Mouse (Mus musculus): ENCODE data around the gene Maob. TPM values are rescaled to one million over a fixed set of nuclear protein-coding genes. Genes with fewer than 3 reads are reported as not detected.

Gene Maob
- polyA plus RNA-seq, 1 experiment from 2014 or later: 193 TPM

DNA sequence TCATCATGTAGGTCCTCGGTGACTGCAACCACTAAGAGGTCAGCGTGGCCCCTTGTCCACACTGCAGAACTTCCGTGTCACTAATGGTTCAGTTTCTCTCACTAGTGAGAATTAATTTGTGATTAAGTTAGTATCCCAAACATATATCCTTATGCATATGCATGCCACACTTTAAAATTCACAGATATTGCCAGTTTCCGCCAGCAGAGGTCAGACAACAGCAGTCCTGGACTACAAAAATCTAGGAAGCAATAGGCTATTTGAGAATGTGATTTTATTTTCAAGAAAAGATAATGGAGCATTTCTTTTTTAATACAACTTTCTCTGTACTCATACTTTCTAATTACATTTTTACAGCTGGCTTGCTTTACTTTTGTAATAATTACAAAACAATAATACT is 51.0 kb downstream of the Maob start:
- no peaks in the 10 kb centered on the region for H3K27me3 ChIP-seq (replicated peaks; ENCODE audit: control insufficient read depth, insufficient read depth, low read length)
- H3K4me3 ChIP-seq (ENCODE audit: low read length): no peak overlapping the region
- no peak overlapping the region for H3K9ac ChIP-seq (ENCODE audit: low read depth, low read length)
- no peak overlapping the region for H3K27ac ChIP-seq (ENCODE audit: low read length)
- no peak for ATAC-seq
- H3K9me3 ChIP-seq (ENCODE audit: control insufficient read depth, low read length): no peaks in the 10 kb centered on the region
- no peaks in the 10 kb centered on the region for H3K36me3 ChIP-seq (ENCODE audit: control insufficient read depth, insufficient read depth, low read length)
- no peaks in the 10 kb centered on the region for H3K4me1 ChIP-seq (ENCODE audit: control insufficient read depth, insufficient read depth, low read length)
- 63% methylated on average over 4 of the region's 4 CpGs for WGBS
- H3K4me2 ChIP-seq (ENCODE audit: low read depth, low read length): no peak overlapping the region

DNA sequence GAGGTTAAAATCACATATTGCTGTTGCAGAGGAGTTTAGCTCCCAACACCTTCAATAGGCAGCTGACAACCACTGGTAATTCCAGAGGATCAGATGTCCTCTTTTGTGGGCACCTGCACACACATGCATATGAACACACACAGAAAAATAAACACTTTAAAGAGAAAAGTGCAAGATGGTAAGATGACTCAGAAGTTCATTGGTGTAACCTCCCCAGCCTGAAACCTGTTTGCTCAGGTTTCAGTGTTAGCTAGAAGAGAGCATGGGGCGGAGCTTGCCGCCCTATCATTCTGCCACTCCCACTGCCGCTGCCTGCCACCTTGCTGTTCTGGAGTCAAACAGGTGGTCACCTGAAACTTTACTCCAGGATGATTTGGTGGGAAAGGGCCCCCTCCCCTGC is 55.7 kb downstream of the Maob start:
- no peaks in the 10 kb centered on the region for H3K4me1 ChIP-seq (ENCODE audit: control insufficient read depth, insufficient read depth, low read length)
- H3K9me3 ChIP-seq (ENCODE audit: control insufficient read depth, low read length): no peaks in the 10 kb centered on the region
- H3K27me3 ChIP-seq (replicated peaks; ENCODE audit: control insufficient read depth, insufficient read depth, low read length): no peaks in the 10 kb centered on the region
- no peak overlapping the region for H3K4me3 ChIP-seq (ENCODE audit: low read length)
- WGBS: 36% methylated on average over 3 of the region's 3 CpGs
- no peak overlapping the region for H3K9ac ChIP-seq (ENCODE audit: low read depth, low read length)
- ATAC-seq: peak; percentile 67
- H3K27ac ChIP-seq (ENCODE audit: low read length): no peak overlapping the region
- H3K36me3 ChIP-seq (ENCODE audit: control insufficient read depth, insufficient read depth, low read length): no peaks in the 10 kb centered on the region
- no peak overlapping the region for H3K4me2 ChIP-seq (ENCODE audit: low read depth, low read length)

DNA sequence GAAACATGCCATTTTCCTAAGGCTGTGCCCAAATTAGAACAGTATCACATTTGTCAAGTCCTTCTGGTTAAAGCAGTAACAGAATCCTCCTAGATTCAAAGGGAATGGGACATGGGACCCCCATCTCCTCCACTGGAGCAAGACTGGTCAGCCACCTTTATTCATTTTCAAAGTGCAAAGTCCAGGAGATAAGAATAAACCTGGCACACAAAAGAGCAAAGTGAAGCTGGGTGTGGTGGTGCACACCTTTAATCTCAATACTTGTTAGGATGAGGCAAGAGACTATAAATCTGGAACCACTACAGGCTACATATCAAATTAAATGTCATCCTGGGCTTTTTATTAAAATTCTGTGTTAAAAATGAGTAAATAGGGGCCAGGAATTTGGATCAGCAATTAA is 62.4 kb downstream of the Maob start:
- H3K36me3 ChIP-seq (ENCODE audit: control insufficient read depth, insufficient read depth, low read length): no peaks in the 10 kb centered on the region
- ATAC-seq: peak; percentile 76
- no peak overlapping the region for H3K27ac ChIP-seq (ENCODE audit: low read length)
- no peaks in the 10 kb centered on the region for H3K4me1 ChIP-seq (ENCODE audit: control insufficient read depth, insufficient read depth, low read length)
- no peak overlapping the region for H3K4me2 ChIP-seq (ENCODE audit: low read depth, low read length)
- no peaks in the 10 kb centered on the region for H3K27me3 ChIP-seq (replicated peaks; ENCODE audit: control insufficient read depth, insufficient read depth, low read length)
- H3K9me3 ChIP-seq (ENCODE audit: control insufficient read depth, low read length): no peaks in the 10 kb centered on the region
- H3K4me3 ChIP-seq (ENCODE audit: low read length): no peak overlapping the region
- H3K9ac ChIP-seq (ENCODE audit: low read depth, low read length): no peak overlapping the region

DNA sequence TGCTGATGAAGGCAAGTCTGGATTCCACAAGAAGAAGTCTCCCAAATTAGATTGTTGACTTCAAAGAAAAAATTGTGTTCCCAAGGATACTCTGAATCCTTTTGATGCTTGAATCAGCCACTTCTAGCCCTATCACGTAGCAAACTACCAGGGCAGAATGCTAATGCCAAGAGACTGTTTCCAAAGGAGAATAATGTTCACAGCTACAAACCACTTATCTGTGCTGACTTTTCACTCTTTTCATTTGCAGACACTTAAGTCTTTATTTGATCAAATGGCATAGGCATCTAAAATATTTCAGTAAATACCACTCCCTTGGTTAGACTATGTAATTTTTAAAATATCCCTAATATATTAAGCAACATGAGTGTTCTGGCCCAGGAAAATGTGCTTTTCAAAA is 68.2 kb downstream of the Maob start:
- WGBS: 70% methylated on average over 1 of the region's 1 CpGs
- H3K9me3 ChIP-seq (ENCODE audit: control insufficient read depth, low read length): no peaks in the 10 kb centered on the region

DNA sequence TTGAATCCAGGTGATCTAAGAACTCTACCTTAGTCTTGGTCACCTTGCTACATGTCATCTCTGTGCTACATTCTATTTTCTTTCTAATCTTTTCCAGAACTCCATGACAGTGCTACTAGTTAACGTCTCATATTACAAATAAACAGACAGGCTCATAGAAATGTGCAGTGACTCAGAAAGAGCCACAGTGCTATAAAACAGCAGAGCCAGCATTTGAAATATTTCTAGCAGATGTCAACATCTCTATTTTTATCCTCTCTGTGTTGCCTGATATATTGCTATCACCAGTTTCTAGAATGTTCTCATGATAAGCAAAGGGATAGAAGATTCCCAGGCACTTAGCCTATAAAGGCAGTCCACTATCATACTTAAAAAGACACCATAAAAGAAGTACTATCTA is 103.1 kb downstream of the Maob start:
- Histone ChIP-seq H3K4me2 (ENCODE audit: low read depth, low read length) (no peak overlapping the region), H3K9ac (ENCODE audit: low read depth, low read length) (no peak overlapping the region), H3K27ac (ENCODE audit: low read length) (no peak overlapping the region), H3K4me1 (ENCODE audit: control insufficient read depth, insufficient read depth, low read length) (no peaks in the 10 kb centered on the region), H3K9me3 (ENCODE audit: control insufficient read depth, low read length) (no peaks in the 10 kb centered on the region), H3K36me3 (ENCODE audit: control insufficient read depth, insufficient read depth, low read length) (no peaks in the 10 kb centered on the region), H3K27me3 (replicated peaks; ENCODE audit: control insufficient read depth, insufficient read depth, low read length) (no peaks in the 10 kb centered on the region), H3K4me3 (ENCODE audit: low read length) (no peak overlapping the region)
- WGBS: 61% methylated on average over 1 of the region's 1 CpGs
- no peak for ATAC-seq

More for the DNA sequence above, 68.2 kb downstream of the Maob start:
- H3K4me2 ChIP-seq (ENCODE audit: low read depth, low read length): no peak overlapping the region
- ATAC-seq: no peak
- no peak overlapping the region for H3K27ac ChIP-seq (ENCODE audit: low read length)
- H3K9ac ChIP-seq (ENCODE audit: low read depth, low read length): no peak overlapping the region
- no peaks in the 10 kb centered on the region for H3K27me3 ChIP-seq (replicated peaks; ENCODE audit: control insufficient read depth, insufficient read depth, low read length)
- H3K36me3 ChIP-seq (ENCODE audit: control insufficient read depth, insufficient read depth, low read length): no peaks in the 10 kb centered on the region
- no peaks in the 10 kb centered on the region for H3K4me1 ChIP-seq (ENCODE audit: control insufficient read depth, insufficient read depth, low read length)
- H3K4me3 ChIP-seq (ENCODE audit: low read length): no peak overlapping the region

DNA sequence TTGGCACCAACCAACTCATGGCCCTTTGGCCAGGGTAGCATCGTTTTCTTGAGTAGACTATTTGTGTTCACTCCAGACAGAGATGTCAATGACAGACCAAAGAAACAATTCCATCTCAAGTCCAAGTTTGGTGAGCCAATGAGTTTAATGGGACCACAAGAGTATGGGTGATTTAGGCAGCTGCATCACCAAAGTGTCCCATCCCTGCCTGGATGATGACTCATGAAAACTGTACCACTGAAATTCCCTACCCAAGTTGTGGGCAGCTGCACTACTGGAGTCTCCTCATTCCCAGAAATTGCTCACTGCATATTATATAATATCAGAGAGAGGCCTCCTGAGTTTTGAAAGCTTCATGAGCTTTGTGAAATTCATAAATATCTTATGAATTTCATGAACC is 111.1 kb downstream of the Maob start:
- Histone ChIP-seq H3K36me3 (ENCODE audit: control insufficient read depth, insufficient read depth, low read length) (no peaks in the 10 kb centered on the region), H3K27me3 (replicated peaks; ENCODE audit: control insufficient read depth, insufficient read depth, low read length) (no peaks in the 10 kb centered on the region), H3K27ac (ENCODE audit: low read length) (no peak overlapping the region), H3K4me2 (ENCODE audit: low read depth, low read length) (no peak overlapping the region), H3K9me3 (ENCODE audit: control insufficient read depth, low read length) (no peaks in the 10 kb centered on the region), H3K9ac (ENCODE audit: low read depth, low read length) (no peak overlapping the region), H3K4me1 (ENCODE audit: control insufficient read depth, insufficient read depth, low read length) (no peaks in the 10 kb centered on the region), H3K4me3 (ENCODE audit: low read length) (no peak overlapping the region)
- ATAC-seq: no peak
- 78% methylated on average over 1 of the region's 1 CpGs for WGBS

Other genes starting within 250 kb of the Maob start
- gene Maoa, start 197.7 kb downstream of the Maob start, polyA plus RNA-seq (2015; fragmentation: Nextera tagmentation; extraction: Ambion mirVana): 14.2 and 15.1 TPM in 2 replicates
- 0.09 TPM in 1 of 2 replicates, not detected in the other for gene Ndp, start 94.4 kb upstream of the Maob start, polyA plus RNA-seq (2015; fragmentation: Nextera tagmentation; extraction: Ambion mirVana)

Data from intestine, embryonic 16.5 days (tissue).